Mouse (Mus musculus): ENCODE measurements around the gene Tmem206.

GRCm38 (mm10) chr1:191340530-191340929 is 14.8 kb downstream of the Tmem206 start:
- TF ChIP-seq CTCF (IDR thresholded peaks at IDR 0.05; ENCODE audit: low read depth) (no peak), EP300 (IDR thresholded peaks at IDR 0.05; ENCODE audit: low read depth) (no peak)

Data from liver, postnatal 0 days (tissue).